Mouse (Mus musculus) brain, embryonic 18.5 days (tissue): ENCODE data around the gene Gnb1.
A peak's percentile ranks its signal among the peaks of the same experiment; 100 is the strongest.
"Not testable (repeated sequence)": the region's sequence is repeated elsewhere in the genome, so short reads cannot be mapped to it uniquely, and the experiment has no call there.

ENCODE experiments used
- DNase-seq: peaks from one replicate; pipeline ENCODE4 v3.0.0-alpha.2; 2012; ENCODE audit warnings: low read depth, low spot score

Gnb1 gene

GRCm38 (mm10) chr4:155490990-155491504, at the start of gene Gnb1:
Gene Gnb1 (plus strand): TSS chr4:155491361.
- peak; percentile 75 for DNase-seq

DNA sequence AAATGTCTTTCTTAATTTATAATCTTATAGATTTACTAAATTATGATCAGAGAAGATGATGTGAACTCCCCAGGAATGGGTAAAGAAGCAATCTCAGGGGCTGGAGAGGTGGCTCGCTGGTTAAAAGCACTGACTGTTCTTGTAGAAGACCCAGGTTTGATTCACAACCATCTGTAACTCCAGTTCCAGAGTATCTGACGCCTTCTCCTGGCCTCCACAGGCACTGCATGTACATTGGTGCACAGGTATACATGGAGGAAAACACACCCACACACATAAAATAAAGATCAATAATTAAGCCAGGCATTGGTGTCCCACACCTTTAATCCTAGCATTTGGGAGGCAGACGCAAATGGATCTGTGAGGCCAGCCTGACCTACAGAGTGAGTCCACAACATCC, 48.4 kb upstream of the Gnb1 start:
- DNase-seq, result no peak

DNA sequence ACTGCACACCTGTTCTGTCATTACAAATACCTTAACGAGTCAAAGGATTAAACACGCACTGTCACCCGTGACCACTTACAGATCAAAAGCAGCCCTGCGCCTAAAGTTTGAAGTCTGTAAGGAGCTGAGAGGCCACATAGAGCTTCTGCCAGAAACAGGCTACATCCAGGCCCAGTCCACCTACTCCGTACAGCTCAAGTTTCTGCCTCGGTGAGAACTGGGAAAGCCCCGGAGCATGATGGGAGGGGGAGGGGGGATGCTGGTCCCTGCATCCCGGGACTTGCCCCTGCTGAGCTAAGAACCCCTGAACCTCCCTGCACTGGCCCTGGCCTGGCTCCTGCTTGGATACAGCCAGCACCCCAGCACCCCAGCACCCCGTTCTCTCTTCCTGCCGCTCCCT, 39.6 kb upstream of the Gnb1 start:
- no peak for DNase-seq

DNA sequence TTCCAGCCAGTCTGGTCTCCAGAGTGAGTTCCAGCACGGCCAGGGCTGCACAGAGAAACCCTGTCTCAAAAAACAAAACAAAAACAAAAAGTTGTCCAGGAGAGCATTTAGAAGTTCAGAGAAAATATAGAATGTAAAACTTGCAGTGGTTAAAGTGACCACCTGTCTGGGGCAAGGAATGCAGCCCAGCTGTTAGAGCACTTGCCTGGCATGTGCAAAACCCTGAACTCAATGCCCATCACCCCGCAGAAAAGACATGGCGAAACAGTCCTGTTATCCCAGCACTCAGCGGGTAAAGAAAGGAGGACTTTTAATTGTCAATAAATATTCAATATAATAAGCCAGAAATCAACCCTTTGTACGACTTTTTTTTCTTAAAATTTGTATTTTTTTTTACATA, 32.6 kb upstream of the Gnb1 start:
- DNase-seq, result no peak

GRCm38 (mm10) chr4:155463050-155463449, 28.1 kb upstream of the Gnb1 start:
- DNase-seq, result no peak

GRCm38 (mm10) chr4:155463611-155464010, 27.6 kb upstream of the Gnb1 start:
- DNase-seq, result no peak

- no peak for DNase-seq
Measured at GRCm38 (mm10) chr4:155464061-155464460, 27.1 kb upstream of the Gnb1 start.

DNA sequence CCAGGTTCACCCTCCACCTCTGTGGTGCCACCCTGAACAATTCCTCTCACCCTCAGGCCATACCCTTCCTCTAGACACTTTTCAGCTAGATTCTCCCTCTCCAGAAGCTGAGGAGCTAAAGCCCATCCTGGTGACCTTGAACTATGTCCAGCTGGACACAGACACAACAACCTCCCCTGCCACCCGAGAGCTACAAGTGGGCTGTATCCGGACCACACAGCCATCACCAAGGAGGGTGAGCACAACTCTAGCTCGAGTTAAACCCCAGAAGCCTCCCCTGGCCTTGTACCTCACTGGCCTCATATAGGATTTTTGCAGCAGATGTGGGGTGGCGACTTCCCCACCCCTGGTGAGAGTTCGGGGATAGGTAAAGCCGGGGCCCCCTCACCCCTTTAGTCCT, 25.6 kb upstream of the Gnb1 start:
- no peak for DNase-seq

DNA sequence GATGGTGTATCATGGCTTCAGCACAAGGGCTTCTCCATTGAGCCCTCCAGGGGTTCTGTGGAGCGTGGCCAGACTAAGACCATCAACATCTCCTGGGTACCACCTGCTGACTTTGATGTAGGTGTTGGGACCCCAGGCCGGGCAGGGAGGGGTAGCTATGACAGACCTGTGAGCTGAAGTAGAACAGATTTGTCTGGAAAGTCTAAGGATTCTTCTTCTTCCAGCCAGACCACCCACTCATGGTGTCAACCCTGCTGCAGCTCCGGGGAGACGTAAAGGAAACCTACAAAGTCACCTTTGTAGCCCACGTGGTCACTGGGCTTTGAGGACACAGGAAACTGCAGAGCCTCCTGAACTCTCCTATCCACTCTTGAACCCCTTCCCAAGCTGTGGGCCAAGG, 25.1 kb upstream of the Gnb1 start:
- no peak for DNase-seq

GRCm38 (mm10) chr4:155467237-155468010, 23.7 kb upstream of the Gnb1 start:
- DNase-seq, result no peak

- no peak for DNase-seq
Measured at GRCm38 (mm10) chr4:155468952-155469351, 22.2 kb upstream of the Gnb1 start, which contains the start of gene Tmem52. Gene Tmem52 (plus strand): TSS chr4:155469114.

- no peak for DNase-seq
Measured at GRCm38 (mm10) chr4:155469590-155470262, 21.4 kb upstream of the Gnb1 start.

- no peak for DNase-seq
Measured at GRCm38 (mm10) chr4:155470263-155470953, 20.8 kb upstream of the Gnb1 start.

- DNase-seq, result no peak
Measured at GRCm38 (mm10) chr4:155470997-155471396, 20.2 kb upstream of the Gnb1 start.

GRCm38 (mm10) chr4:155471406-155471805, 19.8 kb upstream of the Gnb1 start:
- DNase-seq, result no peak

DNA sequence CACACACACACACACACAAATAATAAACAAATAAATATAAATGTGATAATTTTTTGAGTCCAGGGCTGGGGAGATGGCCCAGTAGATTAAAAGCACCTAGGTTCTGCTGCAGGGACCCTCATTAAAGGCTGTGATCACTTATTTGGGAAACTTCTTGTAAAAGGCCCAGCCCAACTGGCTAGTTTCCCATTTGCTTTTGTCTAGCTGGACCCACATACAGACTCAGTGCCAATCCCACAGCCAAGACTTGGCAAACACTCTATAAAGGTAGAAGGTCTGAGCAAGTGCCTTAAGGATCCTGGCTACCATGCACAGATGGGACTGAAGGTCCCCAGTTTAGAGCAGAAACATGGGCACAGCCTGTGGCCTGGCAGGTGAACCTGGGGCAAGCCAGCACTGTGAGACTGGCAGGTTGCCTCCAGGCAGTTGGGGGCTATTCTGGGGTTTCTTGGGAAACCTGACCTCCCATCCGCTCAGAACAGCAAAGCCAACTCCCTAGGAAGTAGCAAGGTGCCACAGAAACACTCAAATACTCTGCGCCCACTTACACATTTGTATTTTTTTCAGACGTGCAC, 18.4 kb upstream of the Gnb1 start:
- no peak for DNase-seq

DNA sequence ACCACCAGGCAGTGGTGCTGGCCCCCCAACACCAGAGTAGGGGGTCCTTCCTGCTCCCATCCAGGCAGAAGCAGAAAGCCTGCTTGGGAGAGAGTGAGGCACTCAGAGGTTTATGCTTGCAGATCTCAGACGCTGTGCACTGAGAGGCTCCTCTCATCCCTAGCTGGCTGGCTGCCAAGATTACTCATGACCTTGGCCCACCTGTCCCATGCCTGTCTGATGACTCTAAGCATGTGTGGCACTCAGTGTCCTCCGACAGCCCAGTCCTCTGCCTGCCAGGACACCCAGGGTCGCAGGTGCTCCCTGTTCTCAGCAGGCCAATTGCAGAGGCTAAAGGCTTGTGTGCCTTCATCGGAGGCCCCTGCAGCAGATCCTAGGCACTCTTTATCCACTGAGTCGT, 17.8 kb upstream of the Gnb1 start:
- no peak for DNase-seq

DNA sequence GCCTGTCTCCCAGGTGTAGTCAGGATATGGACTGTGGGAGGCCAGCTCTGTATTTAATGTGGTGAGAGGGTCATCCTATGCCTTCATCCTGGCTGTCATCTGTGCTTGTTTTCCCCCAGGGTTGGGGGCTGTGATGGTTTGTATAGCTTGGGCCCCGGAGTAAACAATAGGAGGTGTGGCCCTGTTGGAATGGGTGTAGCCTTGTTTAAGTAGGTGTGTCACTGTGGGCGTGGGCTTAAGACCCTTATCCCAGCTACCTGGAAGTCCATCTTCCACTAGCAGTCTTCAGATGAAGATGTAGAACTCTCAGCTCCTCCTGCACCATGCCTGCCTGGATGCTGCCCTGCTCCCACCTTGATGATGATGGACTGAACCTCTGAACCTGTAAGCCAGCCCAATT, 17.4 kb upstream of the Gnb1 start:
- DNase-seq, result not testable (repeated sequence)

DNA sequence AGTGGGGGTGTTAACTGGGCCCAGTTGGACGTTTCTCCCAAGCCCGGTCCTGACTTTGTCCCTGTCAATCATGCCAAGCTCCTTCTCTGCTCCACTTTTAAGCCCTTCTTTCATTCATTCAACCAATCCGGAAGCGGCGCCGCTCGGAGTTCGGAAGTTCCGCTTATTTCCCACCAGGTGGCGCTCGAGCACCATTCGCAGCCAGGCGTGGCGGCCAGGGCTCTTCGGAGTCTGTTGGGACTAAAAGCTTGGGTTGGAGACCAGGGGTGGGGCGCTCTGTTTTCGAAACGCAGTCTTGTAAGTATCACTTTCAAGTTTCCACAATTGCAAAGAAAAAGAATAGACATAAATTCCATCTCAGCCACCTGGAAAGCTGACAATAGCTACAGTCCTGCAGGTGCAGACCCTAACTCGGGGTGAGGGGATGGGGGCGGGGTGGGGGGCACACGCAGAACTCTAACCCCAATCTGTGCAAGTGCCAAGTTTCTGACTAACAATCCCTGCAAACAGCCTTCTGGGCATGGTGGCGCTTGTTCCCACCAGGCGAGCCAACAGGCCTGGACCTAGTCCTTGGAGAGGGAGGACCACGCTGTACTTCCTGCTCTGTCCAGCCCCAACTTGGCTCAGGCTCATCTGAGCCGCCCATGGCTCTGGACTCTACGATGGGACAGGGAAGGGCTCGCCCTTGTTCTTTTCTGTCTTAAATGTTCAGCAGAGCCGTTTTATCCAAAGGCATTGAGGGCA, 9.6 kb upstream of the Gnb1 start:
- DNase-seq, result no peak

DNA sequence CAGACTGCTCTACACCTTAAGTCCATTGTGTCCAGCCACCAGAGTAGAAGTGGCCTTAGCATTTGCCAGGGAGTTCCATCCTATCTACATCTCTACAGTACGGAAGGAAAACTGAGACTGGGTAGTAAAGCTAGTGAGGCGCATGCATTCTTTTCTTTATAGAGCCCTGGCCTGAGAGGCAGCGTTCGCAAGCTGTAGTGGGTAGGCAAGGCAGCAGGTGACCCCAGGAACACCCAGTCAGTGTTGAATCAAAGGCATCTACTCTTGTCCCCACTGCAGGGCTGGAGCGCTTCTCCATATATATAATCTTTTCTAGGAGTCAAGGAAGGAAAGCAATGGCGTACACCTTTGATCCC, 9.1 kb upstream of the Gnb1 start:
- DNase-seq, result no peak

DNA sequence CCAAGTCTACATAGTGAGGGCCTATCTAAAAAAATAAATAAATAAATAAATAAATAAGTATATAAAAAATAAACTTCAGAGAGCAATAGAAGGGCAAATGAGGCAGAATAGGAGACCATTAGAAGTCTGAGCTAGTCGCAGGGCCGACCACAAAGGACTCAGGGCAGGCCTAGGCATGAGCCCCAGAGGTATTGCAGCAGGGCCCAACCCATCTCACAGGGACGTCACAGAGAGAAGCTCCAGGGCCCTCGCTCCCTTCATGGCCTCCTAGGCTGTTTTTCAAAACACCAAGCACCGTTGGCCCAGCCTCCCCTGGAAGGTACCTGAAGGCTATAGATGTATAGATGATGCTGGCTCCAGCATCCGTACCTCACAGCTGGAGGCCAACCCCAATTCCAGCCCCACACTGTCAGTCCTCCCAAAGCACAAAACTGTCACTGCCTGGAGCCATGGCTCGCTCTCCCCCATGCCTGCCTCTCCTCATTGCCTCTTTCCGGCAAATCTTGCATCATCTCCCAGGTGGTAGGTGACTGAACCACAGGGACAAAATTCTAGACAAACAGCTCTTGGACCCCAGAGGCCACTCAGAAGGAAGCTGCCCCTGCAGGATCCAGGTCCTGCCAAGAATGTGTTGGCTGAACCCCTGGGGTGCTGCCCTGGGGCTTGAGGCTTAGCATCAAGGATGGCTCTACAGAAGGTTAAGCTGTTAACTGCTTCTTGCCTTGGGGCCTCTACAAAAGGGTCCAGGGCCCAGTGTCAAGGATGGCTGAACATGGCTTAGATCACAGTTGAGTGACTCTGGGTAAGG, 8.2 kb upstream of the Gnb1 start:
- no peak for DNase-seq
